Mouse (Mus musculus) urinary bladder, postnatal 4 days (tissue): ENCODE measurements at regions not wholly inside any gene's neighbourhood (a gene's known extent, or its start where the extent isn't known, plus 50 kb on each side); places are given as distances from the start of the nearest gene placed in this dataset.

Experiments
- DNase-seq, 2 experiments: peaks; one replicate each; pipeline ENCODE4 v3.0.0; 2021 to 2022; ENCODE audit warnings: low spot score in 2 of 2

DNA sequence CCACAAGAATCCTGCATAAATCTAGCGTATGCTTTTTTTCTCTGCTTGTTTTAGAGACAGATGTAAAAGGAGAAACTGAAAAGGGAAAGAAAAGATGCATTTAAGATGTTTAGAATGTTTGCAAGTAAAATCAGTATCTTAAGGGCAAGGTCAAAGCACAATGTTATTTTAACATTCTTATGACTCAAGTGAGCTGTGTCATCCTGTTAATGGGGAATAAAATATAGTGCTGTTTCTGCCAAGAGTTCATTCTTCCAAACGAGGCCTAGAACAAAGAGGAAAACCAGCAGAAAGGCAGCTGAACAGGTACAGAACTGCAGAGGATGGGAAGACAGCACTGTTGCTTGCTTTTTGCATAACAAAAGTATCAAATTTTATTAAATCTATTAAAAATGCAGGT is 156.7 kb upstream of the Tmtc1 start:
- DNase-seq = no peak

DNA sequence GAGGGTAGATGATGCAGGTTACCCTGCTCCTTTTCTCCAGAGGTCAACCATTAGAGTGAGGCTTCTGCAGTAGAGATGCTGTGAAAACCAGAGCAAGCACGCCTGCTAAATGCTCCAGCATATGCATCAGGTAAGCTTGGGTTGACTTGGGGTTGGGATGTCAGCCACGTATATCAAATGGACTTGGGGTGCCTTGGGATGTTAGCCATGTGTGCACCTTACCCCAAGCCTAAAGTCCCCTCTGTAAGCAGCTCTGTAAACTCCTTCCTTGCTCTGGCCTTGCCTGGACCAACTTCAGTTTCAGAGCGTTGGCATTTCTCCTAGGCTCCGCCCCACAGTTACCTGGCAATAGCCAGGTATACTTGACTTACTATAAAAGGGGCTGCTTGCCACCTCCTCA is 155.3 kb upstream of the Tmtc1 start:
- no peak for DNase-seq

DNA sequence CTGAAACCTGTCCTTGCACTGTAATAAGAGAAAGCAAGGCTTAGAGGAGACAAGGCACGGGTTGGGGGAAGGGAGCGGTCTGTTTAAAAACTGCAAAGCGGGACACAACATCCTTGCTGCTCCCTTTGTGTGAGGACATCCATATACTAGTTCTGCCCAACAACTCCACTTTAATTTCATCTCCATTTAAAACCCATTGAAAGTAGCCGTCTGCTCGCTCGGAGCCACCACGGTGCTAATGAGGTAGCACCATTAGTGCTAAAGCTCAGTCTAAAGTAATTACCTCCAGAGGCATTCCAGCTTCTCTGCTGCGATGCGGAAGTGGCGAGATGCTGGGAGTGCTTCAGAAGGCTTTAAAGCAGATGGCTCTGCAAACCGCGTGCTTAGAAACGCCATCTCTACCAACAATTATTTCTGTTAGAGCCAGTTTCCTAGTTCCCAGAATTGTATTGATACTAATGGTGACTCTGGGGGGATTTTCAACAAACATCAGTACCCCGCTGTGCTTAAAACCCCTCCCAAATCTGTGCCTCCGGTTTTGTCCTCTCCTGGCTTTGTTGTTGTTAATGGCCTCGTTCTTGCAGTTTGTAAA is 154.7 kb upstream of the Tmtc1 start:
- no peak for DNase-seq

DNA sequence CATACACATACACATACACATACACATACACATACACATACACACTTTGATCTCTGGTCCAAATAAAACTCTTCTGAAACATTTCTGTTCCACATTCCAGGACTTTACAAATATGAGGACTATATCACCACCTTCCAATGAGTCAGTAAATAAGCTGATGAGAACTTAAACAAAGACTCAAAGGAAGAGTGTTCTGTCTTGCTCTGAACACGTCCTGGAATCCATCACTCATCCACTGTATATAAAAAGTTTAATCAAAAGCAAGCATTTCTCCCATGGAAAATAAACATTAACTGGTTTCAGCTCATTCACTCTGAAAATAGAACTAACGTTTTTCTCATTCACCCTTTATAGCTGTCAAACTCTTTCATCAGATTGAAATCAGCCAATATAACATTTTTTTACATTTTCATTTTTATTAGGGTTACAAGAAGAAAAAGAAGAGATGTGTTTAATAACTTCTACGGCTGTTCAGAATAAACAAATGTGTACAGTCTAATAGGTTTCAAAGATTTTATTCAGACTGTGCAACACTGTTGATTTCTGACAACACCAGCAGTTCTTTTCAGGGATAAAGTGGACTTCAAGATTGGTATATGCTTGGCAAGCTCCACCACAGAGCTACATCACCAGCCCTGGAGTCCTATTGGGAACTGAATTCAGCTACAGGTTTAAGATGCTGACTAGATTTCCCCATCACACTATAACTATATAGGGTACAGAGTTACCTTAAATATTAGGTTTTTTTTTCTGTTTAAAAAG is 151.0 kb upstream of the Tmtc1 start:
- no peak for DNase-seq

DNA sequence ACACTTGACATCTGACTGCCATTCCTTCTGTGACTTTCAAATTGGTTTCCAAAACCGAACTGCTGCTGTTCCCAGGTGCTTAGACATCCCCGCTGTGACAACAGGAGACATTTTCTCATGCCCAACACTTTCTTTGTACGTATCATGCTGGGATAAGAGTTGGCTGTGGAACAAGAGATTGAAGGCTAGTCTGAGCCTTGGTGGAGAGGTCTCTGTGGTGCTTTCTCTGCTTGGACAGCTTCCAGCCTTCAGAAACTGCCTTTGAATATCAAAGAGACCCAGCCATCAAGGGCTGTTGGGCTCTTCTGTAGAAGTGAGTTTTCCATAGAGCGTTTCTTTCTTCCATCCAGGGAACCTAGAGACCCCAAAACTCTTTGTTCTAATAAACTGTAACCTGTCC is 144.8 kb upstream of the Tmtc1 start:
- no peak for DNase-seq

DNA sequence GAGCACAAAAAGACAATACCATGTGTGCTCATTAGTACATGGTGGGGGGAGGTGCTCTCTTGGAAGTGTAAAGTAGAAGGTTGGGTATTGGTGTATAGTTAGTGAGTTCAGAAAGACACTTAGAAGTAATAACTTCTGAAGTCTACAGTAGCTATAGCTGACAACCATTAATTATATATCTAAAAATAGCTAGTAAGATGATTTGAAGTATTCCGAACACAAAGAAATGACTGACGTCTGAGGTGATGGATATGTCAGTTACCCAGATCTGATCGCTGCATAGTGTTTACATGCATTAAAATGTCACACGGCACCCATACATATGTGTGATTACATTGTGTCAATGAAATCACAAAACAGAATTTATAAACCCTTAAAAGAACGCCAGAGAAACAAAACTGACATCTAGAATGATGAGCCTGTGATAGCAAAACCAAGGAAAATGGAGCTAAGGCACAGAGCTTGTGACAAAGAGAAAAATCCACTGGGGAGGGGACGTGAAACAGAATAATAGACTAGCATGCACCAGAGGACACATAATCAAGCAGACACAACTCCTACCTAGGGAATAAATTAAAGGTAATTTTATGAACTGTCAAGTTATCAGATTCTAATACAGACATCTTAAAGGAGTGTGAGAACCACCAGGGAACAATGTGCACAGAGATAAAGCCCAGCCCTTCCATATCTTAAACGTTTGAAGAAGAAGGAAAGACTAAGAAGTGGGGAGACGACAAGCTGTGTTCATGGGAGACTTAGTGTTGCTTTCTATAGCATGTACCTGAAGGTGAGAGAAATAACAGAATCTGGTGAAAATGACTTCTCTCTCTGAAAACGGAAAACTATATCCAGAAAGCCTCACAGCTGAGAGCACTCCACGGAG is 142.5 kb upstream of the Tmtc1 start:
- no peak for DNase-seq

DNA sequence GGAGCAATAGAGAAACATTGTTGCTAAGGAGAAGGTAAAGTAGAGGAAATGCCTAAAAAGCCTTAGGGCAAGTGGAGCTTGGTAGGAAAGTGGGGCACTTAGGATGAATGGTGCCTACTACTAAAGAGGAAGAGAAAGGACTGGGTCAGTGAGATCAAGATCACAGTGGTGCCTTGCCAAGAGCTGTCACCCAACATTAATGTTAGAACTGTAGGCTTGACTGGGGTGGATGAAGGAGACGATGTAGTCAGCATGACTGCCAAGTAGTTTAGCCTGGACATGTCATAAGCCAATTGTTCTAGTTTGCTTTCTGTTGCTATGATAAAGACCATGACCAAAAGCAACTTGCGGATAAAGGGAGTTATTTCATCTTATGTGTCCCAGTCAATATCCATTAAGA is 139.9 kb upstream of the Tmtc1 start:
- DNase-seq = no peak

DNA sequence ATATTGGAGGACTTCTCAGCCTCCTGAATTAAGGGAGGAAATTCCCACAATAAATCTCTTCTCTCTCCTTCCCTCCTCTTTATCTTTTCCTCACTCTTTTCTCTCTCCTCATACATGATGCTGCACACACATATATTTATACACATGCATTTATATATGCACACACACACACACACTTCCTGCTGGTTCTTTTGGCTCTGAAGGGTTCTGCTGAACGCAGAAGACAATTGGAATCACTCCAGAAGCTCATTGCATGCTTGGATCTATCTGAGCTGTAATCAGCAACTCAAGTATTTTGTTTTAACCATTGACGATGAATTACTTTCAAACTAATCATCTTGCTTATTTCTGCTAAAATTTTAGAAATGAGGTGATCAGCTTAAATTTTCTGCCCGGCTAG is 134.1 kb upstream of the Tmtc1 start:
- no peak for DNase-seq

DNA sequence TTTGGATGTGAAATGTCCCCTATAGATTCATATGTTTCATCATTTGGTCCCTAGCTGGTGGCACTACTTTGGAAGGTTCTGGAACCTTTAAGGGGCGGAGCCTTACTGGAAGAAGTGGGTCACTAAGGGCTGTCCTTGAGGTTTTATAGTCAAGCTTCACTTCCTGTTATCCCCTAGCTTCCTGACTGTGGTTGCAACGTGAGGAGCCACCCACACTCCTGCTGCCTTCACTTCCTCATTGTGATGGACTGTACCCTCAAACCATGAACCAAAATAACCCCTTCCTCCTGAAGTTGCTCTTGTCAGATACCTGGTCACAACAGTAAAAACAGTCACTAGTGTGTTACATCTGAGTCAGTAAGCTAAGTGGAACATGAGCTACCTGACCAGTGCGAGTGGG is 133.5 kb upstream of the Tmtc1 start:
- DNase-seq = no peak

DNA sequence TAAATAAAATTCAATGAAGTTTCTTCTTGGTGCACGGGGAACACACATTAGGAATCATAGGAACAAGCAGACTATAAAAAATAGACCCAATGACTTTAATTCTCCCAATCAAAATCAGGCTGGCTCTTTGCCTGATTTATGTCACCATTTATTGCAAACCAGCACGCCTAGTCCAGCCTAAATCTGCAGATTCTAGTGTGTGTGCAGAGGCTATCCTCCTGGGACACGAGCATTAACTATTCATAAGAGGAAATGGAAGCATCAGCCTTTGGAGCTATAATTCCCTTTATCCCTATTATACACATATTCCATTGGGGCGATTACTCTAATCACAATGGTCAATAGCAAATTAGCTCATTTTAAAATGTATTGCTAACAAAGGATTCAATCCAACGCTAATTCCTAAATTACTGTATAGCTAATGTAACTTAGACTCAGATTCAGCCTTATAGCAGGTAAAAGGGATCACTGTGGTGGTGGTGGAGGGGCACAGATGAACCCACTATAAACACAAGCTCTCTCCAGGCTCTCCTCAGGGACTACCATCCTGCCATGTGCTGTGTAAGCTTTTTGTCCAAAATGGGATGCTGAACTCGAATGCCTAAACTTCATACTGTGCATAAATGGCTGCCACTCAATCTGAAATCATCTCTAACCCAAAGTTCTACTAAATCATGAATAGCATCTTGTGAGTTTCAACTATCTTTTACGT is 130.7 kb upstream of the Tmtc1 start:
- DNase-seq = no peak

DNA sequence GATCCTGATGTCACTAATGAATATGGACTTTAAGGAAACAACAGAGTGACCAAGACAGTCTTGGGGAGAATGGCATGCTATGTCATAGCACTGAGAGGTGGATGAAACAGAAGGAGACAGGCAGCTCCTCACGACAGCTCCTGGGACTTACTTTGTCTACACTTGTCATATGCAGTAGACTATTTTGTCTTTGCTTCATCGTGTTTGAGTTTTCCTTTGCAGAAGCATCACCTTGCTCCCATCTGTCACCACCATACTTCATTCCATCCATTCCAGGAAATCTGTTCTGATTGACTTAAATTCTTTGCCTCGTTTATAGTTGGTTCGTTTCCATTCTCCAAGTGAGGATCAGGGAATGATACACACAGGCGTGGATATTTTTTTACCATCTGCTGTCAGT is 128.0 kb upstream of the Tmtc1 start:
- DNase-seq = no peak

DNA sequence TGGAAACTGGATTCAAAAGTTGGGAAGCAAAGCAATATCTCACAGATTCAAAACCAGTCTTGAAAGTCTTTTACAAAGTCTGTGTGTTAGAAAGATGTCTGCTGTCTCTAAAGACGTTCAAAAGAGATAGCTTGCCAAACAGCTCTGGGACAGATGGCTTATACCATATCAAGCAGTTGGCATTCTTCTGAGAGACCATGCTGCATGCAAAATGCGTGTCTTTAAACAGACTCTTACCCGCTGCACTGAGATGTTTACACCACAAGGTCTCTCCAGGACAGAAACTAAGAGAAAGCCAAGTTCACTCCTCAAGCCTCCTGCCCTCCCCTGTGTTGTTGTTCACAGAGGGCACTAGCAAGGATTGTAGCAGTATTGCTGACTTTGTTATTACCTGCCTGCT is 127.5 kb upstream of the Tmtc1 start:
- no peak for DNase-seq

DNA sequence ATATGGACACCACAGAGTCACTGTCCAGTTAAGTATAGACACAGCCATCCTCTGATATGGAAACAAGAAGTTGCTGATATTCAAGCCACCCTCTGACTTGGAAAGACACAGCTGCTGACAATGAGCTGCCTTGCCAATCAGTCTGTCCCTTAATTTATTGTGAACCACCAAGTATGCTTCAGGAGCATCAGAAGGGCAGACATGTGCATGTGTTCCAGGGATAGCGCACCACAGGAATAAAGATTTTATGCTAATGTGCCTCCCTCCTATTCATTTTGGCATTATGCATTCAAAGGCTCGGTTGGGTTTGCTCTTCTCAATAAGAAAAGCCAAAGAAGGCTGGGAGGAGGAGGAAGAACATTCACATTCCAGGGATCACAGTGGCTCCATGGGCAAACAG is 120.0 kb upstream of the Tmtc1 start:
- DNase-seq = no peak

DNA sequence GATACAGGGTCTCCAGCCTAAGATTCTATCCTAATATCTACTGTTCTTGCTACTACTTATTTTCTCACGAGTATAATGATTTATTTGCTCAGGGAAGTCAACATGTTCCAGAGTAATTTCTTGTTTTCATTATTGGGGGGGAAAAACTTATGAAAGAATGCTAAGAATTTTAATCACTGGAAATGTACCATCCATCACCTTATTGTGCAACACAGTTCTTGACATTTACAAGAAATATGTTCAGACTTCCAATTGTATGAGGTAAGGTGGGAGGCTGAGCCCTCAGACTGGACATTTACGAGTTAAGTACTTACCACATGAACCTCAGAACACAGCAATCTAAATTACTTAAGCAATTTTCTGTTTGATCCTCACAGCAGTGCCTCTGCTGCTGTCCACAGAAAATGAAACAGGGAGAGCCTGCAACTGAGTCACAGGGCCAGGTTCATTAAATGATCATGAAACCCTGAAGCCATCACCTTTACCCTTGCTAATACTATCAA is 118.1 kb upstream of the Tmtc1 start:
- no peak for DNase-seq

DNA sequence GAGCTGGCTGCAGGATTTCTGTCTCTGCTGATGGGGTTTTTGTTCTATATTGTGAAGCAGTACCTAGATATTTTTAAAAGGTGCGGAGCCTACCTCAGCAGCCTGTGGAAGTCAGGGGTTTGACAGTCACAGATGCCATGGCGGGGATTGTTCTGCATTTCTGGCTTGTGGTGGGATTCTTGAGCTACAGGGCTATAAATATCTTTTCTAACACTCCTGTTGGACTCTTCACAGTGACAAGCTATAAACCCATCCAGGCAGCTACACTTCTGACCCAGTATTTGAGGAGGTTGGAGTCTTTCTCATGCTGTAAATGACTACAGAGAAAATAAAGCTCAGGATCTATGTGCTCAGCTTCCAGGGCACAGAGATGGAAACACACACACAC is 112.3 kb upstream of the Tmtc1 start:
- DNase-seq = peak in 1 of 2 experiments; percentile 25

DNA sequence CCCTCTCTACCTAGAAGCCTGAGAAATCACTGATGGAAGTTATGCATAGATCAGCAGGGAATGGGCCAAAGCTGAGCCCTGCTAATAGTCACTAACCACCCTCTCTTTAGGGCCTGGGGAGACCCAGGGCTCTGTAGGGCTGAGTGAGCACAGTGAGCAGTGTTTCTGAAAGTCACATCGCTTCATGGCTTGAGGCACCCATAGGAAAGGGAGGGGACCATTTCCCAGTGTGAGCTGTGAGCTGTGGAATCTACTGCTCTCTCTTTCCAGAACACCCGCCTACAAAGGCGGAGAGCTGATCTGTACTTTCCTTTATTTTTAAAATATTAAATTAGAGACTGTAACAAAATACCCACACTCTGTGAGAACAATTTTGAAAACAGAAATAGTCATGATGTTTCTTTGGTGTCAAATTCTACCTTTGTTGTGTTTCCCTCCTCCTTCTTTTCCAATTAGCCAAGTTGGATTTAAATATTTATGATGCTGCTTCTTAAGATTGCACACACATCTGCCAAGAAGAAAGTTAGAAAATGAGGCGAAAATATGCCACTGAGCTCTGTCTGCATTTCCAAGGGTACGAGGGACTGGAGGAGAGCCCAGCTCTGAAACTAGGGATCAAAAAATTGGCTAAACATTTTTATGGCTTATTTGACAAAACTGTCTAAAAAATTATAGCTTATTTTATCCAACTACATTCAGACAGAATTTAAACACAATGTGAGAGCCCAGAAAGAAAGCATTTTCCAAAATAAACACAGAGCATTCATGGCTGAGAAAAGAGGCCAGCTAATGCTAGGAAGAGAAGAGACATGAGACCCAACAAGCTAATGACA is 111.7 kb upstream of the Tmtc1 start:
- DNase-seq = no peak

DNA sequence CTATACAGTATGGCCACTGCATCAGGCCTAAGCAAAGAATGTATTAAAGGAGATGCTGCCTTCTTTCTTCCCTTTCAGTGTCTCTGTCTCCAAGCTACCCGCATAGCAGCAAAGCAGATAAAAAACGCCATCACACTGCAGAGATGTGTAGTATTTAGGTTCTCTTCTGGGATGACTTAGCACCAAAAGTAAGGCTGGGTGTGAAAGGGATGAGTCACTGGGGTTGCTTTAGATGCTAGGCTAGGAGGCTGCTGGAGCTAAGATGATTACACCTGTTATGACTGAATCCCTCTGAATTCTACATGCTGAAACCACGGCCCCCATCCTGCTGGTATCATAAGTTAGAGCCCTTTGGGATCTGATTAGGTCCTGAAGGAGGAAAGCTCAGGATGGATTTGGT is 110.3 kb upstream of the Tmtc1 start:
- no peak for DNase-seq

DNA sequence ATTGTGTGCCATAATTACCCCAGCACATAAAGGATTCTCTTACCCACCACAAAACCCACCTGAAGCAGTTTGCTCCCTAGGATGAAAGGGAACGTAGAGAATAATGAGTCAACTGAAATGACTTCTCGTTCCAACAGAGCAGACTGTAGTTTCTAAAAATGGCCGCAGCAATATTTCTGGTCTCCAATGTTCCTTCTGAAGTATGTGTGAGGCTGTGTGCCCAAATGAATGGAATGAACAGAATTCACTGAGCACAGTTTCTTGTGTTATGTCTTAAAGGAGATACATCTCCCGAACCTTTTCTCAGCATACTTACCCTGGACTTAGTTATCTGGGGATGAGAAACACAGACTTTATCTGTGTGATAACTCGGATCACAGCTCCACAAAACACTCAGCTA is 109.4 kb upstream of the Tmtc1 start:
- DNase-seq = no peak

DNA sequence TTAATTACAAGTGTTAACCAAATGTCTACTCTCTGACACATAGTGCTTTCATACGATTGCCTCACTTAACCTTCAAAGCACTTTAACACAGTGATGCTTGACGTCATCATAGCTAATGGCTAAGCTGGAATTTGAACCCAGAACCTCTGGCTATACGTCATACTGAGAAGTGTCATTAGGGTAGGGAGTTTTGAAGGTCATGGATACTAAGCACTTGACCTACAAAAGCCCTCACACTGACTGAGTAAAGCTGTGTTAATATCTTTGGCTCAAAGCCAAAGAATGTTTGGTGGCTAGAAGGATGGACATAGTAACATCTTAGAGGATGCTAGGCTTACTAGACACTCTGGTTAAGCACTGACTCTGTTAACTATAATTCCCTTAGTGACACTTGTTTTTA is 106.9 kb upstream of the Tmtc1 start:
- DNase-seq = no peak

DNA sequence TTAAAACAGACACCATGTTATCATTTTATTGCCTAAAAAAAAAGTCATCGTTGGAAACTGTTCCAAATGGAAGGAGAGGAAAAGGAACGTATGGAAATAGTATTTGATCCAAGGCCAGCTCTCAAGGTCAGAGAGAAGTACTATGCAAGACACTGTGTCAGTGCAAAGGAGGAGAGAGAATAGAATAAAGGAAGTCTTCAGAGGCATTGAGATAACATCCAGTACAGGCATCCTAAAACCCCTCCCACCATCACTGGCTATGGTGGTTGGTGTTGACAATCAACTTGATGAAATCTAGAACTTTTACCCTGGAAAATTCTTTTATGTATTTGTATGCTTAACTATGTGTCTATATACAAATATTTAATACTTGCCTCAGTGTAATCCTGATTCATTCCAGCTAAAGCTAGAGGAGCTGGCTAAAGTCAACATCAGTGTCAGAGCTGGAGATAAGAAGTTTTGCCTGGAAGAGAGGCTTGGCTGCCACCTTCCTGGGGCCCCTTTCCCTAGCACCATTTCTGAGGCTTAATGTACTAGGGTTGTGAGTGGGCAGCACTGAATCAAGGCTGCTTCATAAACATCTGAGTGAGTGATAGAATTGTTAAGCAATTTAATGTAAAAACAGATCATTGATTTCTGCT is 104.1 kb upstream of the Tmtc1 start:
- DNase-seq = no peak

DNA sequence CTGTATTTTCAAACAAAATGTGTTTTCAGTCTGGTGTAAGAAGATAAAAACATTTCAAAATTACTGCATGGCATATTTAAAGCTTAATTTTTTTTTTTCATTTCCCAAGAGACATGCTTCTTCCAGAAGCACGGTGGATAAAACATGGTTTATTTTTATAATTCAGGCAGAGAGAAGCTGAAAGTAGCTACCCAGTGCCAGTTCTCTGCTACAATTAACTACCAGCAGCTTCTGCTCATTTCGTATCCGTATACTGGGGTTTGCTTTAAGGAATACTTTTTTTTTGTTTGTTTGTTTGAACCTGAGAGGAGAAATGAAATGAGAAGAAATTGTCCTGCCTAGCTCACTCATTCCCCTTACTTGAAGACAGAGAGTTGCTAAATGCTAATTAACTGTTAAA is 98.9 kb upstream of the Tmtc1 start:
- no peak for DNase-seq
